Mouse (Mus musculus) embryonic facial prominence, embryonic 10.5 days (tissue): ENCODE measurements around the gene Slc35f1. TPM values are rescaled to one million over a fixed set of nuclear protein-coding genes. Genes with fewer than 3 reads are reported as not detected.
"Not testable (repeated sequence)": the region's sequence is repeated elsewhere in the genome, so short reads cannot be mapped to it uniquely, and the experiment has no call there.

Experiments used
- DNase-seq: peaks from one replicate; pipeline ENCODE4 v3.0.0-alpha.2; 2017; ENCODE audit warnings: low spot score
- H3K27ac ChIP-seq: fragments of 300-500 bp; sonication (generic); replicated peaks from 2 replicates; pipeline ENCODE4 v1.5.1; 2016; ENCODE audit warnings: mild to moderate bottlenecking
- H3K27me3 ChIP-seq: fragments of 300-500 bp; sonication (generic); replicated peaks from 2 replicates; pipeline ENCODE4 v1.6.1; 2016; ENCODE audit warnings: low read depth, mild to moderate bottlenecking; ENCODE audit not compliant: poor library complexity, severe bottlenecking
- H3K36me3 ChIP-seq: fragments of 300-500 bp; sonication (generic); replicated peaks from 2 replicates; pipeline ENCODE4 v1.6.1; 2016; ENCODE audit warnings: mild to moderate bottlenecking, moderate library complexity
- H3K4me1 ChIP-seq: fragments of 300-500 bp; sonication (generic); 2 replicates; pipeline ENCODE4 v1.6.1; 2016
- H3K4me3 ChIP-seq: fragments of 300-500 bp; sonication (generic); 2 replicates; pipeline ENCODE4 v1.5.1; 2016; ENCODE audit warnings: mild to moderate bottlenecking, moderate library complexity
- H3K9me3 ChIP-seq: fragments of 300-500 bp; sonication (generic); 2 replicates; pipeline ENCODE4 v1.6.1; 2016; ENCODE audit warnings: mild to moderate bottlenecking
- whole genome bisulfite sequencing: fragments of 180-500 bp; shearing (Covaris S2); methylation state at CpG from one replicate; pipeline ENCODE4 v1.1.7; 2016; 5-methylcytosine and 5-hydroxymethylcytosine counted together
- polyA plus RNA-seq: library from polyadenylated mRNA; unstranded; fragments of >200 nt; fragmentation: Nextera tagmentation; extraction: Ambion mirVana; gene quantifications from 2 replicates; pipeline ENCODE4 v1.2.1, GENCODE M21; 2016

Slc35f1 gene
- polyA plus RNA-seq, 1 experiment from 2014 or later = 3.6 TPM

DNA sequence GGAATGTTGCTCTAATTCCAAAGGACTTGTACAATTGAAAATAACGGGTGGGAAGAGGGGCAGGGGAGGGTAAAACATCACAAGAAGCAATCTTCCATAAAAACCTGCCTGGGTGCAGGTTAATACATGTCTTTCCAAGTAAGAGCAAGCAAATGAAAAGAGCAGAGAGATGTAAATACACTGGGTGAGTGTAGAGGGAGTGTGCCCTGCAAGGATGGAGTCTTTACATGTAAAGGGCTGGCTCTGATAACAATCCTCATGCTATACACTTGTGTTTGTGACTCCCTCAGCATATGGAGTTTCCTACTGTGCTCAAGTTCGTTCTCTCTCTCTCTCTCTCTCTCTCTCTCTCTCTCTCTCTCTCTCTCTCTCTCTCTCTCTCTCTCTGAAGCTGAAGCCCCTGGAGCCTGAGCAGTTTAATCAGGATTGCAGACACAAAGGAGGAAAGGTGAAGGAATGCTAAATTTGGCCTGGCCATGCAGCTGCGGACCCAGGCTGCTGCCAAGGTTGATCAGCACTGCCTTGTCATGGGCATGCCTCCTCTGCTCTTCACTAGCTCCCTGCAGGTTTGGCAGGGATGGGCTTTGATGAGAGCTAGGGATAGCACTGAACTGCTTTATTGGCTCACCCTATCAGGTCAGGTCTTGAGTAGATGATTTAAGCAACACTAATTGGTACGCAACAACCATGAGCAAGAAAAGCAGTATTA lies 187.9 kb downstream of the Slc35f1 start:
- Histone ChIP-seq H3K4me3 (no peak overlapping the region), H3K27me3 (no peaks in the 10 kb centered on the region), H3K27ac (peak overlapping the region; percentile 30; the same call in 1 of the 2 replicates), H3K9me3 (no peaks in the 10 kb centered on the region), H3K36me3 (no peaks in the 10 kb centered on the region), H3K4me1 (peaks cover 11% of the 10 kb centered on the region)
- WGBS = 58% methylated on average over 4 of the region's 4 CpGs
- DNase-seq = no peak

DNA sequence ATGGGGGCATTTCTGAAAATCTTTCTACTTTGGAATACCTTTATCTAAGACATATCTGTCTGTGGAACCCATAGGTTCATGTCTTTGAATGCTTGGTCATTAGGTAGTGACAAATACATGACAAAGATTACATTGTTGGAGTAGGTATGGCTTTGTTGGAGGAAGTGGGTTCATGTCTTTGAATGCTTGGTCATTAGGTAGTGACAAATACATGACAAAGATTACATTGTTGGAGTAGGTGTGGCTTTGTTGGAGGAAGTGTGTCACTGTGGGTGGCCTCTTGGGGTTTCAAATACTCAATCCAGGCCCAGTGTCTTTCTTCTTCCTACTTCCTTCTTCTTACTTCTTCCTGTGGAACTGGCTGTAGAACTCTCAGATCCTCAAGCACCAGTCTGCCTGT lies 206.4 kb downstream of the Slc35f1 start:
- not testable (repeated sequence) for H3K4me3 ChIP-seq, H3K9me3 ChIP-seq, H3K27me3 ChIP-seq, DNase-seq, H3K4me1 ChIP-seq, H3K36me3 ChIP-seq, H3K27ac ChIP-seq

DNA sequence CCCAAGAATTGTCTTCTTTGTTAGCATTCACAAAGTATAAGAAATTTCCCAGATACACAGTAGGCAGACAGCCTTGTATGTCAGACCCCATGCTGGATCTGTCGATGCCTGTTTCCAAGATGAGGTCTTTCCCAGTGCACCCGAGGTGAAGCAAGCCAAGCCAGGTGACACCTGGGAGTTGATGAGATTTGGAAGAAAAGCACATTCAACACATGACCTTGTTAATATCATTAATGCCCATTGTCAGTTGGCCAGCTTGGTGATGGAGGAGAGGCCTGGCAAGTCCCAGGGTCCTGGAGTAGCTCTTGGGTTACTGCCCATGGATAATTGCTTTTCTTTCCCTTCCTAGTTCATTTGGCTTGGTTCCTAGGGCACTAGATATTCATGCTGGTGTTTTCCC lies 214.6 kb downstream of the Slc35f1 start:
- Histone ChIP-seq H3K9me3 (no peaks in the 10 kb centered on the region), H3K36me3 (no peaks in the 10 kb centered on the region), H3K4me1 (no peaks in the 10 kb centered on the region), H3K27ac (no peak overlapping the region), H3K27me3 (no peaks in the 10 kb centered on the region), H3K4me3 (no peak overlapping the region)
- no peak for DNase-seq
- 90% methylated on average over 2 of the region's 2 CpGs for WGBS

DNA sequence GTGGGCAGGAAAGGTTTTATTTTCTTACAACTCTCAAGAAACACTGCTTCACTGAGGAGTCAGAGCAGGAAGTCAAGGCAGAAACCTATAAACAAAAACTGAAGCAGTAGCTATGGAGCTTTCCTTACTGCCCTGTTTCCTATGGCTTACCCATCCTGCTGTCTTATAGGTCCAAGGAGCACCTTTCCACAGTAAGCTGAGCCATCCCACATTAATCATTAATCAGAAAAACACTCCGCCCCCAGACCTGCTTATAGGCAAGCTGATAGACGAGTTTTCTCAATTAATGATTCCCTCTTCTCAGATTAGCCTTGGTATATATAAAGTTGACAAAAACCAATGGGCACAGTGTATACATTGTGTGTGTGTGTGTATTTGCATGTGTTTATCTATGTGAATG lies 221.4 kb downstream of the Slc35f1 start:
- no peak overlapping the region for H3K4me3 ChIP-seq
- H3K27ac ChIP-seq = no peak overlapping the region
- H3K27me3 ChIP-seq = no peaks in the 10 kb centered on the region
- DNase-seq = no peak
- 78% methylated on average over 2 of the region's 2 CpGs for WGBS
- H3K36me3 ChIP-seq = no peaks in the 10 kb centered on the region
- no peaks in the 10 kb centered on the region for H3K9me3 ChIP-seq
- H3K4me1 ChIP-seq = no peaks in the 10 kb centered on the region

DNA sequence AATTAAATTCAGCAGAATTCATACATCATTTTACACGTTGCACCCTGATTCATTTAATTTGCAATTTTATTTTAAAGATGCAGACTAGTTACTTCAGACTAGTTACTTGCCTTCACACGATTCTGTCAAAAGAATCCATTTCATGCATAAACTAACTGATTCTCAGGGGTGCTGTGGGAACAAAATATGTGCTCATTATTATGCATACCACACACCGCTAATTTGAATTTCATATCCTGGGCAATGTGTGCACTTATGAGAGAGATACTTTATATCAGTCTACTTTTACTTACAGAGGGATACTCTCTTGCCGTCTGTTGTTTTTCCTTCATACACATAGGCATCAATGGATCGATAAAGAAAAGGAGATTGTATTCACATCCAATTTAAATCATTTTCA lies 228.4 kb downstream of the Slc35f1 start:
- Histone ChIP-seq H3K27ac (no peak overlapping the region), H3K4me3 (no peak overlapping the region), H3K27me3 (no peaks in the 10 kb centered on the region), H3K9me3 (no peaks in the 10 kb centered on the region), H3K36me3 (no peaks in the 10 kb centered on the region), H3K4me1 (no peaks in the 10 kb centered on the region)
- no peak for DNase-seq
- WGBS = 92% methylated on average over 5 of the region's 5 CpGs

DNA sequence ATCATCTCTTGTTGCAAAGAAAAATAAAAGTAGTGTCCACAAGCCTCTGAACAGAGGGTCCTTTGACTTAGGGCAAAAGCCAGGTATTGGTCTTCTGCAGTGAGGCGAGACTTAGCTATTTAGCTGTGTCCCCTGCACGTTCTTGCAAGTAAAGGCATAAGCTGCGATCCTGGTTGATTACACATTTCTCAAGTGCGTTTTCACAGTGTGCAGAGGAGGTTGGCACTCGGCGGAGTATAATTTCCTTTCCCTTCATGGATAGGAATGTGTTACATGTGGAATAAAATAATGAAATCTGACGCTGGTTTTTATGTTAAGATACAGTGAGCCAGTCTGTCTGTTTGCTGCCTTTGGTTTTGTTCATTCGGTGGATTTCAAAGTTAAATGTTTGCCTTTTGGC lies 232.8 kb downstream of the Slc35f1 start:
- no peaks in the 10 kb centered on the region for H3K9me3 ChIP-seq
- H3K4me1 ChIP-seq = no peaks in the 10 kb centered on the region
- no peak overlapping the region for H3K27ac ChIP-seq
- no peak for DNase-seq
- no peaks in the 10 kb centered on the region for H3K27me3 ChIP-seq
- no peaks in the 10 kb centered on the region for H3K36me3 ChIP-seq
- 86% methylated on average over 8 of the region's 8 CpGs for WGBS
- H3K4me3 ChIP-seq = no peak overlapping the region

DNA sequence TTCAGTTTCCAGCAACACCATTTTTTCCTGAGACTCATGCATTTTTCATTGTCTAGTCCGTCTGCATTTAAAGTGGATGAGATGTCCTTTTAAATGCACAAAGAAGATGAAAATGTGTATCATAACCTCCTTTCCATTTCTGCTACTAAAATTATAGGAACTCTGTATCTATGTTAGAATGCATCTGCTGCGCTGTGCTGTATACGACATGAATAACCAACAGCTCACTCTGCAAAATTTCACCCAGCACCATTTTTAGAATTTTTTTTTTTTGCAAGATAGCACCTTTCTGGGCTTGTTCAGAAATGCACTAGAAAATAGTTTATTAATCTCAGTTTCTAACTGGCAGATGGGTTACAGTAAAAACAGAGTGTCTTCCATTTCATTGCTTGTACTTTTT lies 236.0 kb downstream of the Slc35f1 start:
- H3K27me3 ChIP-seq = no peaks in the 10 kb centered on the region
- no peaks in the 10 kb centered on the region for H3K36me3 ChIP-seq
- no peaks in the 10 kb centered on the region for H3K4me1 ChIP-seq
- no peak for DNase-seq
- H3K27ac ChIP-seq = no peak overlapping the region
- 90% methylated on average over 3 of the region's 3 CpGs for WGBS
- no peak overlapping the region for H3K4me3 ChIP-seq
- H3K9me3 ChIP-seq = no peaks in the 10 kb centered on the region

DNA sequence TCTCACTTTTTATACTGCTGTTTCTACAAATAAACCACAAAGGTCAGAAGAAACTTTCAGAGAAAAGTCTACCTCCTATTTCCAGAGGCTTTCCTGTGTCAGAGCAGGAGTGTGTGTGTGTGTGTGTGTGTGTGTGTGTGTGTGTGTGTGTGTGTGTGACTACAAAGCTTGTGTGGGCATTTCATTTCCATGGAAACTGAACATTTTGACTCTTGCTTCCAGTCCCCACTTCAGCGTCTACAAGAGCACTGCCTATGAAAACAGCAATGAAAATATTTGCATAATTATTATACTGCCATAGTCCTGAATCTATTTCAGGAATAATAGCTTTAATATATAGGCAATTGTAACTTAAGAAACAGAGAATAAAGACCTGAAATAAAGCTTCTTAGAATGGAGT lies 241.8 kb downstream of the Slc35f1 start:
- no peak for DNase-seq
- 78% methylated on average over 1 of the region's 1 CpGs for WGBS
- Histone ChIP-seq H3K4me1 (no peaks in the 10 kb centered on the region), H3K9me3 (no peaks in the 10 kb centered on the region), H3K27ac (no peak overlapping the region), H3K36me3 (no peaks in the 10 kb centered on the region), H3K4me3 (no peak overlapping the region), H3K27me3 (no peaks in the 10 kb centered on the region)

DNA sequence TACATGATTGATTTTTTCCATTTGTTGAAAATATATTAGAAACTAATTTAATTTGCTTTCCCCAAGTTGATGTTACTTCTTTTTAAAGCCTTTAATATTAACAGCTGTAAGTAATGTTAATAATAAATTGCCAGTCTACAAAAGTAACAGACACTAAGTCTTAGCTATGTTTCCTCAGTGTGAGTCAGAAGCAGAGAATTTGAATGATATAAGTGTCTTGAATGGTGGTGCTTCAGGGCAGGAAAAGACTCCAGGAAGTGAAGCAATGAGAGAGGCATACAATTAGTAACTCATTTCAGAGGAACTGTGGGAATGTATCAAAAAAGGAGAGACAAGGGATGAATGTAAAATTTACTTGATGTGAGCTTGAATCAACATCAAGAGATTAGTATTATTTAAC lies 244.3 kb downstream of the Slc35f1 start:
- no peaks in the 10 kb centered on the region for H3K4me1 ChIP-seq
- H3K4me3 ChIP-seq = no peak overlapping the region
- no peaks in the 10 kb centered on the region for H3K9me3 ChIP-seq
- H3K27me3 ChIP-seq = no peaks in the 10 kb centered on the region
- DNase-seq = no peak
- H3K27ac ChIP-seq = no peak overlapping the region
- H3K36me3 ChIP-seq = no peaks in the 10 kb centered on the region

DNA sequence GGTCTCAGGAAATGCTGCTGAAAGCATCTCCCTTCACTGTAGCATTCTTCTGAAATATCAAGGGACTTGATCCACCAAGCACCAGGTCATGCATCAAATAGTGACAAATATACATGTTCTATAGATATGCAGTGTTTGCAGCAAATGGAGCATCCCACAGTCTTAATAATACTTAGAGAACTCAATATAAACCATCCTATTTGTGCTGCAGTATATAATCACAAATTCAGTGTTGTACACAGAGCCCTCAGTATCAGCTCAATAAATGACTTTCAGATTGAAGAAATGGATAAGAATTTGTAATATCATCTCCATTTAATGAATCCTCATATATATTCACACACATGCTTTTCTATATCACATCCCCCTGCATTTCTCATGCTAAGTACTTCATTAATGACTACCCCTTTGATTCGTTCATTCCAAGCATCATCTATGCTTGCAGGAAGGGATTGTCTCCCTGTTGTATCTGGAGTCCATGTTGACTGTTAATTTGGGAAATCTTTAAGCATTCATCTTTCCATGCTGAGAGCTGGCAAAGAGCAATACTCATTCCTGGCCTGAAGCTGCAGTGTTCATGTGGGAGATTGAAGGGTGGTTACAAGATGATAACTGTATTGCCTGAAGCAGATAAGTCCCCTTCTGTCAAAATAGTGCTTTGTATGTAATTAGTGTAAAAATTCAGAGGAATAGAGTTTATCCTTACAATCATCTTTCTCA lies 249.9 kb downstream of the Slc35f1 start:
- H3K27me3 ChIP-seq = no peaks in the 10 kb centered on the region
- no peak for DNase-seq
- no peaks in the 10 kb centered on the region for H3K4me1 ChIP-seq
- no peak overlapping the region for H3K4me3 ChIP-seq
- 84% methylated on average over 1 of the region's 1 CpGs for WGBS
- no peaks in the 10 kb centered on the region for H3K36me3 ChIP-seq
- no peak overlapping the region for H3K27ac ChIP-seq
- no peaks in the 10 kb centered on the region for H3K9me3 ChIP-seq

DNA sequence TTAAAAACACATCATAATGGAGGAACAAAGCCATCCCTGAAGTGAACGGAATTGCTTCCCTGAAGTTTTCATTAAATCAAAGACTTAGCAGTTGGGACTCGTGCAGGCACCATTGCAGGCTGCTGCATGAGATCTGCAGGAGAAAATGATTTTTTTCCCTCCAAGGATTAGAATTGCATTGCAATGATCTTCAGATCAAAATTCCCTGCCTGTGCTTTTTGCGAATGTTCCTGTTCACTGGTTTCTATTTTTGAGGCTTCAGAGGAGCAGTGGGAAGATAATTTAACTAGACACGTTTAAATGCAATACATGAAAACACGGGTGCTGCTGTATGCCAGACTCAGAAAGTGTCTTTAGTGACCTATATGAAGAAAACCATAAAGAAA lies 250.5 kb downstream of the Slc35f1 start:
- WGBS = 85% methylated on average over 5 of the region's 5 CpGs
- Histone ChIP-seq H3K9me3 (no peaks in the 10 kb centered on the region), H3K4me3 (no peak overlapping the region), H3K27ac (no peak overlapping the region), H3K36me3 (no peaks in the 10 kb centered on the region), H3K27me3 (no peaks in the 10 kb centered on the region), H3K4me1 (no peaks in the 10 kb centered on the region)
- no peak for DNase-seq

DNA sequence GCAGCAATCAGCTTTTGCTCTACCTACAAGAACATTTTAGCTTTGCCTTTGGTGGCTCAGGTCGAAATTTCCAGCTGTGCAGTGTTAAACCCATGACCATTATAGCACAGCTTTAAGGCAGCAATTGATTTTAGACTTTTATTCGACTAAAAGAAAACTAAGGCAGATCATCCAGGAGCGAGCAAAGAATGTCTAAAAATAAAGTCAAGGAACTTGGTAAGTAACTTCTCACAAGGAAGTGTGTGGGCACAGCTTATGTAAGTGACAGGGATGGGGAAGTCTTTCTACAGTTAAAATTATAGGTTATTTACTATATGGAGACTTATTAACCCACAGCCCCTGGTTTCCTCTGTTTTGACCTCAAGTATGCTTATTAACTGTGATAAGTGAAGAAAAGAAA lies 262.2 kb downstream of the Slc35f1 start:
- Histone ChIP-seq H3K4me1 (no peaks in the 10 kb centered on the region), H3K27ac (no peak overlapping the region), H3K36me3 (no peaks in the 10 kb centered on the region), H3K27me3 (no peaks in the 10 kb centered on the region), H3K4me3 (no peak overlapping the region), H3K9me3 (no peaks in the 10 kb centered on the region)
- DNase-seq = no peak
- 83% methylated on average over 3 of the region's 3 CpGs for WGBS

DNA sequence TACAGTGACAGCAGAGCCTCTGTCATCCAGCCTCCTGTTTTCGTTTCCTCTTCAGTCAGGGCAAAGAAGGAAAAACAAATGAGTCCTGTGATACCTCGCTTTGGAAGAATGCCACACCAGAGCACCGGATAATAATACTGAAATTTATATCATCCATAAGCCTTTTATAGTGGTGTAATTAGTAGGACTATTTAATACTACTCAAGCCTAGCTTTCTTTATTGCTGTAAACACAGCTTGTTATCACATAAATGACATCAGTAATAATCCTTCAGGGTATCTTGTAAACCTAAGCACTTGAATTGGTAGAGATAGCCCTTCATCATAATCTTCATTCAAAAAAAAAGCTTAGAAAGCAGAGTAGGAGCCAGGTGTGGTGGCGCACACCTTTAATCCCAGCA lies 266.4 kb downstream of the Slc35f1 start:
- no peak overlapping the region for H3K27ac ChIP-seq
- H3K9me3 ChIP-seq = no peaks in the 10 kb centered on the region
- no peaks in the 10 kb centered on the region for H3K27me3 ChIP-seq
- 78% methylated on average over 4 of the region's 4 CpGs for WGBS
- no peaks in the 10 kb centered on the region for H3K36me3 ChIP-seq
- no peak overlapping the region for H3K4me3 ChIP-seq
- H3K4me1 ChIP-seq = no peaks in the 10 kb centered on the region
- DNase-seq = no peak
